Mouse (Mus musculus) erythroblast, embryonic 14.5 days (primary cell): Measurements from ENCODE around the gene Fam131a.

Source experiments
- GATA1 ChIP-seq: IDR thresholded peaks from 2 replicates; pipeline ENCODE4 v1.6.1; 2012; ENCODE audit warnings: low read length, inconsistent platforms, mixed read lengths
- TAL1 ChIP-seq: IDR thresholded peaks from 3 replicates; pipeline ENCODE4 v1.6.1; 2012; ENCODE audit warnings: low read length, inconsistent platforms, mixed read lengths

- TF ChIP-seq GATA1 = no peak
- TF ChIP-seq TAL1 = no peak
Observed at GRCm38 (mm10) chr16:20723247-20723646, 30.2 kb downstream of the Fam131a start.
